Mouse (Mus musculus): ENCODE results near the gene Dhx16.

Gene Dhx16

DNA sequence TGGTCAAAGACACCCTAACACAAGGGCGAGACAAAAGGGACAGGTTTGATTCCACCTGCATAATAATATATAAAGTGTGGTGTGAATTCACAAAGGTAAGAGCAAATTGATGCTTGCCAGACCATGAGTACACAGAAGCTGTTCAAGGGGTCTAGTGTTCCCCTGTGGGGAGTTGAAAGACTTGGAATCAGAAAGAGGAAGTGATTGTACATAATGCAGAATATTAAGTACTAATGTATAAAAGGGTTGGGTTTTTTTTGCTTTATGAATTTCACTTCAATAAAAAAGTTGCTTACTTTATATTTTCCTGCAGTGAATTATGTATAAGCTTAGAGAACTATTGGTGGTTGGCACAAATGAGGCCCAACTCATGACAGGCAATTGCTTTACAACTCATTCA lies 20.2 kb upstream of the Dhx16 start:
- no peak for DNase-seq (ENCODE audit: extremely low read depth, low read depth, low spot score)

DNA sequence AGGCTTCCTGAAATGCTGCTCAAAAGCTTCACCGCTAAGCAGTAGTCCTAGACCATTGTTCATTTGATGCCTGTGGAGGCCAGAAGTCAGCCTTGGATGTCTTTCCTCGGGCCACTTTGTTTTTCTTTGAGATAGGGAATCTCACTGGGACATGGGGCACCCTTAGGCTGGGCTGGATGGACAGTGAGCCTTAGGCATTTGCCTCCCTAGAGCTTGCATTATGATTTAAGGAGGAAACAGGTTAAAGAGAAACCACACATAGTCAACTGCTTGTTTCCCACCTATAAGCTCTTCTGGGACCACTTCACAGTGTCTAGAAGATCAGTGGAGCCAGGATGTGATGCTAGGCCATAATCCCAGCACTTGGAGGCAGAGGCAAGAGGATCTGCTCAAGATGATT lies 19.8 kb upstream of the Dhx16 start:
- no peak for DNase-seq (ENCODE audit: extremely low read depth, low read depth, low spot score)

GRCm38 (mm10) chr17:35860831-35861197 lies 18.8 kb upstream of the Dhx16 start:
- DNase-seq (ENCODE audit: extremely low read depth, low read depth, low spot score), result no peak

GRCm38 (mm10) chr17:35861198-35861857 lies 18.3 kb upstream of the Dhx16 start, which contains the start of gene Nrm:
Gene Nrm (plus strand): TSS chr17:35861318.
- DNase-seq (ENCODE audit: extremely low read depth, low read depth, low spot score), result no peak

- no peak for DNase-seq (ENCODE audit: extremely low read depth, low read depth, low spot score)
Observed at GRCm38 (mm10) chr17:35864832-35865353, 14.7 kb upstream of the Dhx16 start.

DNA sequence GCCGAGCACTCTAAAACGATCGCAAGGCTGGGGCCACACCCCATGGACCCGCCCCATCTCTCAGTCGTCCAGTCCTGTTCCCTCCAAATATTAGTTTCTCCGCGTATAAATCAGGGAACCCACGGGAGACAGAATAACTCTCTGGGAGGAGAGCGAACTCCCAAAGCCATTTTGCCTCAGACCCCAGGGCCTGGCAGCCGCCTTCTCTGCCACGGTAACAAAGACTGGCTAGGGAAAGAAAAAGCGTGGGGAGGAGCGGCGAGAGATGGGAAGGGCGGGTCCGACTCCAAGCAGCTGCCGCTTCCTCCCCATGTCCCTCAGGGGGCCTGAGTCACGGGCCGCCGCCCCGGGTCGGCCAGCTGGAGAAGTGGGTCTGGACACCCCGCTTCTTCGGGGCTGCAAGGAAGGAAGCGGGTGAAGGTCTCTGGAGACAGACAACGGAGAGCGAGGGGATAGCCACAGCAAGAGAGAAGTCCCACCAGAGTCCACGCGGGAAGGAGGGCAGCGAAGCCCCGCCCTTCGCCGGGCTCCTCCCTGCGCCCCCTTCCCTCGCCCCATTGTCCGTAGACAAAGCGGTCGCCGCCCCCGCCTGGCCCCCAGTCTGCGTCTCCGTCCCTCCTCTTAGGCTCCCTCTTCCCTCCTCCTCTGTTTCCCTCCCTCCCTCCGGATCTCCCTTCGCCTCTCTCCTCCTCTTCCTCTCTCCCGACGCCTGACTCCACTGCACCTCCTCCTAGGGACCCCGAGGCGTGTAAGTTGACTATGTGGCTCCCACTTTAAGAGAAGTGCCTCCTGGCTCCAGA lies 13.9 kb upstream of the Dhx16 start, which contains the start of gene Ppp1r18:
TSS of gene Ppp1r18 (plus strand) at position 113 of the 800 bp plus-strand sequence.
- DNase-seq (ENCODE audit: extremely low read depth, low read depth, low spot score), result no peak

GRCm38 (mm10) chr17:35866281-35866831 lies 13.3 kb upstream of the Dhx16 start:
- no peak for DNase-seq (ENCODE audit: extremely low read depth, low read depth, low spot score)

- no peak for DNase-seq (ENCODE audit: extremely low read depth, low read depth, low spot score)
Observed at GRCm38 (mm10) chr17:35866911-35867890, 12.4 kb upstream of the Dhx16 start.

DNA sequence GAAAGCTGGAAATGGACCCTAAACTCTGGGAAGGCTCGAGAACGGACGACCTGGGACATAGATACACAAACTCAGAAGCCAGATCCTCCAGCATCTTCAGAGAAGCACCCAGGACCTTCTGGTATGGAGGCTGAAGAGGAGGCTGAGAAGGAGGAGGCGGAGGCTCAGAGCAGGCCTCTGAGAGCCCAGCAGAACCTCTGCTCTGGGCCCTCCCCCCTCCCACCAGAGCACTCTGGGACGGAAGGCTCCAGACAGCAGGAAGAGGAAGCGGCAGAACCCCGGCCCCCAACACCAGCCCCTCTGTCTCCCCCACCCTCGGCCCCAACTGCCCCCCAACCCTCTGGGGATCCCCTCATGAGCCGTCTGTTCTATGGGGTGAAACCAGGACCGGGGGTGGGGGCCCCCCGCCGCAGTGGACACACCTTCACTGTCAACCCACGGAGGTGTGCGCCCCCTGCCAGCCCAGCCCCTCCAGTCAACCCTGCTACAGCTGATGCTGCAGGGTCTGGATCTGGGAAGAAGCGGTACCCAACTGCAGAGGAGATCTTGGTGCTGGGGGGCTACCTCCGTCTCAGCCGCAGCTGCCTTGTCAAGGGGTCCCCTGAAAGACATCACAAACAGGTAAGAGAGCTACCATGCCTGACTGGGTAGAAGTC lies 11.3 kb upstream of the Dhx16 start:
- DNase-seq (ENCODE audit: extremely low read depth, low read depth, low spot score), result no peak

DNA sequence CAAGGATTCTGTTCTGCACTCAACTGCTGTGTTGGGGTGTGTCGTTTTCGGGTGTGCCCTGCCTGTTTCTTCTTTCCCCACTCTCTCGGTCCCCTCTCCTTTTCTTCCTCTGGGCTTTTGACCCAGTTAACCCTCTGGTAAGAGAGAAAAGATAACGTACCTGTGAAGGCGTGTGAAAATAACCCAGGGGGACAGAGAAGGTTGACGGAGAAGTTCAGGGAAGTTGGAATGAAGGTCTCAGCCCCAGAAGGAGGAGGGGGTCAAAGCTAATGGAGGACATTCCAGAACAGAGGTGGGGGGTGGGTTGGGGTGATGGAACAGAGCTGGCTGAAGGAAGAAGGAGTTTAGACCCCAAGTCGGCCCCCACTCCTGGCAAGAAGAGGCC lies 10.7 kb upstream of the Dhx16 start:
- no peak for DNase-seq (ENCODE audit: extremely low read depth, low read depth, low spot score)

DNA sequence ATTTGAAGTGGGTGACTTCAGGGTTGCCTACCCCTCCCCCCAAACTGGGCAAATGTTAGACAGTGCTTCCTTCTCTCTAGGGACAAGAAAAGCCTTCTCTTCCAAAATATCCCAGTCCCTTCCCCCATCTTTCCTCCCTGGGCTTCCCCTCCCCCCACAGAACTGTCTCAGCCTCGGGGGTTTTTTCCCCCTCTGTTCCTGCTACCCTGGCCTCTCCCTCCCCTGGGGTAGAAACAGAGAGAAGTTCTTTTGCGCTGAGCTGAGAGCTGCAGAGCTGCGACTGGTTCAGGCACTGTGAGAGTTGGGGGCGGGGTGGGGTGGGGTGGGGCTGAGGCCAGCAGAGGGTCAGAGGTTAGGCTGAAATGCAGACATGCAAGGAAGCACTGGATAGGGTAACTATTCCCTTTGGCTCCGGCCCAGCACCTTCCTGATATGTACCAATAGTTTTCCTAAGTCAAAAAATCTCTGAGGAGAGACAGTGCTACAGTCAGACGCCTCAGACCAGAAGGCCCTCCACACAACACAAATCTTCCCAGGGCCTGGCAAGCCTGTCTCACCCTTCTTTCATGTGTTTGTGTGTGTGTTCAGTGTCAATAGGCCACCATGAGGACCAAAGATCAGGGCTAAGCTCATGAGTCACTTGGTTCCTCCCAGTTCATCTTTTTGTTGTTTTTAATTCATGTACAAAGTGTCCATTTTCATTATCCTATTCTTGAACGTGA lies 10.1 kb upstream of the Dhx16 start:
- DNase-seq (ENCODE audit: extremely low read depth, low read depth, low spot score), result no peak

DNA sequence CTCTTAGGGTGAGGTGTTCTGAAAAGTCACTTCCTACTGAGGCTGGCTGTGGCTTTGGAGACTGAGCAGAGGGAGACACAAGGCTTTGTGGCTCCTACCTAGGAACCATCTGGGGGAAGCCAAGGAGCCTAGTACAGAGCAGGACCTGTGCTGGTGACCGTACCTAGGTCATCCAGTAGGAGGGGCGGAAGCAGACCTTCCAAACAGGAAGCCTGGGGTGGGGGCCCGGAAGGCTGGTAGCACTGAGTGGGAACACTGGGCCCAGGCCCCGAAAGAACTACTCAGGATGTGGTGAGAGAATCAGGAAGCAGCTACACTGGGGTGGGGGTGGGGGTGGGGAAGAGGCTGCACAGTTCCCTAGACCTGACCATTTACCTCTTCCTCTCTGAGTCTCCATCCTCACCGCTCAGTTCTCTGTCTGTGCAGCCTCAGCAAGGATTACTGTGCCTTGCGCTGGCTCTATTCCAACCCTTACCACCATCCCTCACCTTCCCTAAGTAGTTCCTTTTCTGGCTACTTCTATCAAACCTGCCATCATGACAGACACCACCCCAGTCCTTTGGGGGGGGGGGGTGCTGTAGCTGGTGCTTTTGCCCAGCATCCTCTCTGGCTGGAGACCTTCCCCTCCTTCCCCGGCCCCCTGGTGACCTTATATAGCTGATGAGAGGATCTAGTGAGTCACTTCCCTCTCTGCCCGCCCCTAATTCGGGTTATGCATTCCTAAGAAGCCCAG lies 9.3 kb upstream of the Dhx16 start:
- DNase-seq (ENCODE audit: extremely low read depth, low read depth, low spot score), result no peak

DNA sequence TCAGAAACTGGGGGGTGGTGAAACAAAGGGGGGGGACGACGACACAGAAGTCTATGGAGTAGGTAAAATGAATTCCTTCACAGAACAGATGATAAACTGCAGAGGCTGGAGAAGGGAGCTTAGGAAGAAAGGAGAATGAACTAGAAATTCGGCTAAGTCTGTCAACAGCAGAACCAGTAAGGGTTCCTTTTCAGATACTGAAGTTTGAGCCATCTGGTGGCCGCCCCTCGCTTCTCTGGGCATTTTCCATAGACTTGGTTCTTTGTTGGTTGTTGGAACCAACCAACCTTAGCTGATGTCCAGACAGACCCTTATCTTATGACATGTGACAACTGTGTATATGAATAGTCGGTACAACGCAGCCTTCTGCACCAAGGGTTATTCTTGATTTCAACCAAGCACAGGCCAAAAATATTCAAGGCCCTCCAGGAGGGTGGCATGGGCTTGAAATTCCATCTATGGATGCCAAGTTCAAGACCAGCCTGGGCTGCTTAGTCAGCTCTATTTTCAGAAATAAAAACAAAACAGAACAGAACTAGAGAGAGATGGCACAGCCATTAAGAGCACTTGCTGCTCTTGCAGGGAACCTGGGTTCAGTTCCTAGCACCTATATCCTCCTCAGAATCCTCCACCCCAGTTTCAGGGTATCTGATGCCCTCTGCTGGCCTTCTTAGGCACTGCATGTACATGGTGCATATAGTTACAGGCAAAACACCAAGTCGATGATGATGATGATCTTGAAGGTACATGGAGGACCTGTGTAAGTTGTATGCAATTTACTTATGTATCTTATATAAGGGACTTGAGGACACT lies 8.5 kb upstream of the Dhx16 start:
- no peak for DNase-seq (ENCODE audit: extremely low read depth, low read depth, low spot score)

DNA sequence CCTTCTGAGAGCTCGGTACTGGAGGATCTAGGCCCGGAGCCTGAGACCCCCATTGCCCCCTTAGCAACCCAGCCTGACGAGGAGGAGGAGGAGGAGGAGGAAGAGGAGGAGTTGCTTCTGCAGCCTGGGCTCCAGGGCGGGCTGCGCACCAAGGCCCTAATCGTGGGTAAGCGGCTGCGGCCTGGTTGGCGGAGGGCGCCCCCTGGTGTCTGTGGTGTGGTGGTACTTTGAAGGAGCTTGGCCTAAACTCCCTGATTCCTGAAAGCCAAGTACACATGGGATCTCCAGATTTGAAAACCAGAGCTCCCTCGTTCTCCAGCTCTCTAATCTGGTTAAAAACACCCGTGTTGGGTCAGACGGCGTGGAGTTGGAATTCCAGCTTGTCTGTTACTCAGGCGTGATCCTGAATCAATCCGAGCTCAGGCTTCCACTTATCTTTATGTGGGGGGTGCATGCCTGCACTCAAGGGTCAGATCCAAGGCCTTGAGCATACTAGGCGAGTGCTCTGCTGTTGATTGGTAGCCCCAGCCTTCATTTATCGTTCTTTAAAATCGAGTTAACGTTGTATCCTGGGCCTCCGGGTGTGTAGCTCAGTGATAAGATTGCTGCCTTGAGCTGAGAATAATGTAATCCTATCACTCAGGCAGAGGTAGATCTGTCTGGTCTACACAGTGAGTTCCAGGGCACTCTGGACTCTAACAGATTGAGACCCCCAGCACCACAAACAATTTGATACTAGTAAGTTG lies 5.7 kb upstream of the Dhx16 start:
- no peak for DNase-seq (ENCODE audit: extremely low read depth, low read depth, low spot score)

- no peak for DNase-seq (ENCODE audit: extremely low read depth, low read depth, low spot score)
Observed at GRCm38 (mm10) chr17:35874721-35875120, 4.9 kb upstream of the Dhx16 start.

- DNase-seq (ENCODE audit: extremely low read depth, low read depth, low spot score), result no peak
Observed at GRCm38 (mm10) chr17:35882924-35883323, 3.3 kb downstream of the Dhx16 start.

GRCm38 (mm10) chr17:35883777-35884176 lies 4.2 kb downstream of the Dhx16 start:
- no peak for DNase-seq (ENCODE audit: extremely low read depth, low read depth, low spot score)
